Mouse (Mus musculus): Measurements from ENCODE around the gene Exoc6b. TPM values are rescaled to one million over a fixed set of nuclear protein-coding genes. Genes with fewer than 3 reads are reported as not detected.

Exoc6b gene
- polyA plus RNA-seq, 1 experiment from 2014 or later: 18.8 TPM

DNA sequence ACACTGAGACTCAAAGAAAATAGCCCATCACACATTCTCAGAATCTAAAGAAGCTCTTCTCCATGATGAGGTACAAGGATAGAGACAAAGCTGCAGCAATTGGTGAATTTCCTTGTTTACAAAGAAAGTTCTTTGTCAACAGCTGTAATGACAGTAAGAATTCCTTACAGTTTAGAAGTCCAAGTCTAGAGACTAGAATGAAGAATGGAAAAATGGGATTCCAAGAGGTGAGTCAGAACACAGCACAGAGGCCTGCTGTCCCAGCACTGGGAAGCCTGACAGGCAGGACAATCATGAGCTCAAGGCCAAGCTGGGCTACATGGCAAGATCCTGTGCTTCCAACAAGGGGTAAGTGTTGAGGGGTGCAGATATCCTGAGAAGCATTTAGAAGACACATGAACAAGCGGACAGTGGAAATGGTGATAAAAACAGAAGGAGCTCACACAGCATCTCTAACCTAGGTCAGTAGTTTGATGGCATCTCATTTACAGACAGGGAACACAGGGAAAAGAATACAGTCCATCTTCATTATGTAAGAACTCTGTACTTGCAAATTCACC lies 205.4 kb downstream of the Exoc6b start:
- H3K4me2 ChIP-seq (ENCODE audit: low read depth, low read length): no peak overlapping the region
- no peaks in the 10 kb centered on the region for H3K36me3 ChIP-seq (ENCODE audit: control insufficient read depth, insufficient read depth, low read length)

DNA sequence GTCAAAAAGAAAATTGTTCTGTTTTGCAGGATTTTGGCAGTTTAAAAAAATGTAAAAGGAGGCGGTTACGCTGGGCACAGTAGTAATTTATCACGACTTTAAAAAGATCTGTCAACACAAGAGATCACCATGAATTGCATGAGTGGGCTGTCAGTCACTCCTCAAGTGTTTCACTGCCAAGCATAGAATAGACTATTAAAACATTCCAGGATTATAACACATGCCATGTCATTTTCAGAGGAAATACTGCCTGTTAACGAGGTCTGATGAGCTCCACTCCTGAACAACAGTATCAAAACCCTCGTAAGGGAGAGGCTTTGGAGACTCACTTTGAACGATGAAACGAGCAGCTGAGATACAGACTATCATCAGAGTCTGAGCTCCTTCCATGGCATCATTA lies 223.6 kb downstream of the Exoc6b start:
- WGBS: 76% methylated on average over 7 of the region's 7 CpGs
- H3K4me1 ChIP-seq (ENCODE audit: control insufficient read depth, insufficient read depth, low read length): no peaks in the 10 kb centered on the region
- ATAC-seq: no peak
- H3K4me3 ChIP-seq (ENCODE audit: low read length): no peak overlapping the region
- H3K36me3 ChIP-seq (ENCODE audit: control insufficient read depth, insufficient read depth, low read length): no peaks in the 10 kb centered on the region
- no peaks in the 10 kb centered on the region for H3K27me3 ChIP-seq (replicated peaks; ENCODE audit: control insufficient read depth, insufficient read depth, low read length)
- H3K9ac ChIP-seq (ENCODE audit: low read depth, low read length): no peak overlapping the region
- no peak overlapping the region for H3K4me2 ChIP-seq (ENCODE audit: low read depth, low read length)
- H3K9me3 ChIP-seq (ENCODE audit: control insufficient read depth, low read length): no peaks in the 10 kb centered on the region
- no peak overlapping the region for H3K27ac ChIP-seq (ENCODE audit: low read length)

More for the DNA sequence above, 205.4 kb downstream of the Exoc6b start:
- H3K4me3 ChIP-seq (ENCODE audit: low read length): no peak overlapping the region
- H3K9ac ChIP-seq (ENCODE audit: low read depth, low read length): no peak overlapping the region
- ATAC-seq: no peak
- H3K4me1 ChIP-seq (ENCODE audit: control insufficient read depth, insufficient read depth, low read length): peaks cover 2% of the 10 kb centered on the region; the same call in 1 of the 2 replicates
- 100% methylated on average over 1 of the region's 1 CpGs for WGBS
- H3K9me3 ChIP-seq (ENCODE audit: control insufficient read depth, low read length): no peaks in the 10 kb centered on the region
- no peak overlapping the region for H3K27ac ChIP-seq (ENCODE audit: low read length)
- H3K27me3 ChIP-seq (replicated peaks; ENCODE audit: control insufficient read depth, insufficient read depth, low read length): no peaks in the 10 kb centered on the region

DNA sequence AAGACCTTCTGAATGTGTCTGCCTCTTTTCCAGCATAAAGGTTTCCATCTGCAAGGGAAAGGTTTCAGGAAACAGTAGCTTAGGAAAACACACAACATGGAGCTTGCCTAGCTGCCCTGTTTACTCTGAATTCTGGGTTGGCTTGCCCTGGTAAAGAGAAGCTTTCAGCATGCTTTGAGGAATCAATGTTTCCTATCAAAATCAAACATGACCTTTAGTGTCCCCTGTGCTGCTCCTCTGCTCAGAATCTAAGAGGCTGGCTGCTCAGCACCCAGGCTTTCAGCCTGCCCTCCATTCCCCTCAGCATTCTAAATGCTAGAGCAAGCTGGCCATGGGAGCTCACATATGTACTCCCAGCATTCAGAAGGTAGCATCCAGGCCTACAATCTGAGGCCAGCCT lies 228.2 kb downstream of the Exoc6b start:
- H3K27me3 ChIP-seq (replicated peaks; ENCODE audit: control insufficient read depth, insufficient read depth, low read length): no peaks in the 10 kb centered on the region
- no peak overlapping the region for H3K27ac ChIP-seq (ENCODE audit: low read length)
- H3K4me2 ChIP-seq (ENCODE audit: low read depth, low read length): no peak overlapping the region
- H3K4me3 ChIP-seq (ENCODE audit: low read length): no peak overlapping the region
- no peaks in the 10 kb centered on the region for H3K9me3 ChIP-seq (ENCODE audit: control insufficient read depth, low read length)
- no peak for ATAC-seq
- H3K9ac ChIP-seq (ENCODE audit: low read depth, low read length): no peak overlapping the region
- H3K36me3 ChIP-seq (ENCODE audit: control insufficient read depth, insufficient read depth, low read length): no peaks in the 10 kb centered on the region
- no peaks in the 10 kb centered on the region for H3K4me1 ChIP-seq (ENCODE audit: control insufficient read depth, insufficient read depth, low read length)

DNA sequence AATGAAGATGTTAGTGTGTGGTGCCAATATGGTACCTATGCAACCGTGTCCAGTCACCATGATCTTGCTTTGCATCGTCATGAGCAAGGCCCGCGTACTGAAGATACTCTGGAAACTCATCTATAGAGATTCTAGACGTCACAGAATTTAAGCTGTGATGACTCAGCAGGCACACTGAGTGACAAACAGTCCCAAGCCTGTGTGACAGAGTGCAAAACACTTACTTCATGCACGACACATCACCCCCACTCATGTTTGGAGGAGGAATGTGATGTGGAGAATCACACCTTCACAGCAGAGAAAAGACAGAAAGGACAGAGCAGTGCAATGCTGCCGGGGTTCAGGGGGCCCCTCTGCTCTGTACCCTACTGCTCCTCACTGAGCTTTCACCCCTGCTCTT lies 261.8 kb downstream of the Exoc6b start:
- no peaks in the 10 kb centered on the region for H3K27me3 ChIP-seq (replicated peaks; ENCODE audit: control insufficient read depth, insufficient read depth, low read length)
- H3K4me1 ChIP-seq (ENCODE audit: control insufficient read depth, insufficient read depth, low read length): no peaks in the 10 kb centered on the region
- WGBS: 87% methylated on average over 7 of the region's 7 CpGs
- no peak for ATAC-seq
- no peak overlapping the region for H3K4me2 ChIP-seq (ENCODE audit: low read depth, low read length)
- no peaks in the 10 kb centered on the region for H3K9me3 ChIP-seq (ENCODE audit: control insufficient read depth, low read length)
- H3K4me3 ChIP-seq (ENCODE audit: low read length): no peak overlapping the region
- no peak overlapping the region for H3K9ac ChIP-seq (ENCODE audit: low read depth, low read length)
- no peak overlapping the region for H3K27ac ChIP-seq (ENCODE audit: low read length)
- no peaks in the 10 kb centered on the region for H3K36me3 ChIP-seq (ENCODE audit: control insufficient read depth, insufficient read depth, low read length)

DNA sequence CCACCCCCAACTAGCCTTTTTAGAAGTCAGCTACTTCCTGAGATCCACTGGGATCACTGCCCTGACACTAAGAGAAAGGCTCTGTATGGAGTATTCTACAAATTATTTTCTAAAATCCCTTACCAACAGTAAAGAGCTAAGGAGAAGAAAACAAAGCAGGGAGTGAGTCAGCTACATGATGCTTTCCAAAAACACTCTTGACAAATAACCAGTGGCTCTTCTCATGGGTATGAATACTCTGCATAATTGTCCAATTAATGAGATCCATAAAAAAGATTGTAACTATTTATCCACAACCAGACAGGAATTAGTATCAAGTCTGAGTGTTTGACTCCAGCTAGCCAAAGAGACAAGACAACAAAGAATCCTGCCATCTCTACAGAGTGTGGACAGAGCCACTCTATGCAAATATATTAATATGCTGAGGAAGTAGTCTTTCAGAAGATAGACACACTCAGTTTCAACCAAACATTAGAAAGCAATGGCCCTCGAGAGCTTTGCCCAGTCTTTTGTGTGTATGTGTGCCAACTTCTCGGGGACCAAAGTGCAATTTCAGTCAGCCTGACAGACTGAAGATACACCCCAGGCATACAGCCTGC lies 263.1 kb downstream of the Exoc6b start:
- 57% methylated on average over 2 of the region's 2 CpGs for WGBS

DNA sequence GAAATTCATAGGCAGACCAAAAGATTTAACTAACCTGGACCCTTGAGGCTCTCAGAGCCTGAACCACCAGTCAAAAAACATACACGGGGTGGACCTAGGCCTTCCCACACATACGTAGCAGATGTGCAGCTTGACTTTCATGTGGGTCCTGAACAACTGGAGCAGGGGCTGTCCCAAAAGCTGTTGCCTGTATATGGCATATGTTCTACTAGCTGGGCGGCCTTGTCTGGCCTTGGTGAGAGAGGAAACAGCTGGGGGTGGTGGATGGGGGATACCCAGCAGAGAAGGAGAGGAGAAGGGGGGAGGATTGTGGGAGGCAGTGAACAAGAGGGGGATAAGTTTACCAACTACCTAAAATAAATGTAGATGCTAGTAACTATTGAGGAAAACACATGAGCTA lies 270.6 kb downstream of the Exoc6b start:
- Histone ChIP-seq H3K27me3 (replicated peaks; ENCODE audit: control insufficient read depth, insufficient read depth, low read length) (no peaks in the 10 kb centered on the region), H3K27ac (ENCODE audit: low read length) (no peak overlapping the region), H3K4me3 (ENCODE audit: low read length) (no peak overlapping the region), H3K9me3 (ENCODE audit: control insufficient read depth, low read length) (no peaks in the 10 kb centered on the region), H3K4me2 (ENCODE audit: low read depth, low read length) (no peak overlapping the region), H3K9ac (ENCODE audit: low read depth, low read length) (no peak overlapping the region), H3K36me3 (ENCODE audit: control insufficient read depth, insufficient read depth, low read length) (no peaks in the 10 kb centered on the region), H3K4me1 (ENCODE audit: control insufficient read depth, insufficient read depth, low read length) (peaks cover 6% of the 10 kb centered on the region)
- no peak for ATAC-seq
- 82% methylated on average over 3 of the region's 3 CpGs for WGBS

More for the DNA sequence above, 263.1 kb downstream of the Exoc6b start:
- no peaks in the 10 kb centered on the region for H3K36me3 ChIP-seq (ENCODE audit: control insufficient read depth, insufficient read depth, low read length)
- no peaks in the 10 kb centered on the region for H3K4me1 ChIP-seq (ENCODE audit: control insufficient read depth, insufficient read depth, low read length)
- ATAC-seq: no peak
- no peak overlapping the region for H3K27ac ChIP-seq (ENCODE audit: low read length)
- H3K9me3 ChIP-seq (ENCODE audit: control insufficient read depth, low read length): no peaks in the 10 kb centered on the region
- H3K4me3 ChIP-seq (ENCODE audit: low read length): no peak overlapping the region
- no peak overlapping the region for H3K4me2 ChIP-seq (ENCODE audit: low read depth, low read length)
- no peak overlapping the region for H3K9ac ChIP-seq (ENCODE audit: low read depth, low read length)
- no peaks in the 10 kb centered on the region for H3K27me3 ChIP-seq (replicated peaks; ENCODE audit: control insufficient read depth, insufficient read depth, low read length)

DNA sequence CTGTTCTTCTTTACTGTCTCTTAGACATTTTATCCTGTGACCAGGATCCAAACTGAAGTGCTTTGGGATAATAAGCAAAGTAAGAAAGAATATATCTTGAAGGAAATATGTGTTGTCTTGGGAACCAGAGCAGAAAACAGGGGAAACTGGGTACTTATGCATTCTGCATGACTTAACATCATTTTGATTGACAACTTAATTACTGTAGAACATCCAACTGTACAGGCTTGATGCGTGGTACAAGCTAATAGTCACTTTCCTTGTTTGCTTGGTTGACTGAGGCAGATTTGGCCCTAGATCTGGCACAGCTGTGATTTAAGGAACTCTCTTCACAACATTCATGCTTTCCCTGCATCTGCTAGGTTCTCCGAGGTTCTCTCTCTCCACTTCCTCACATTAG lies 285.3 kb downstream of the Exoc6b start:
- H3K4me2 ChIP-seq (ENCODE audit: low read depth, low read length): no peak overlapping the region
- no peaks in the 10 kb centered on the region for H3K36me3 ChIP-seq (ENCODE audit: control insufficient read depth, insufficient read depth, low read length)
- H3K27ac ChIP-seq (ENCODE audit: low read length): no peak overlapping the region
- 72% methylated on average over 2 of the region's 2 CpGs for WGBS
- no peak for ATAC-seq
- no peaks in the 10 kb centered on the region for H3K9me3 ChIP-seq (ENCODE audit: control insufficient read depth, low read length)
- no peaks in the 10 kb centered on the region for H3K27me3 ChIP-seq (replicated peaks; ENCODE audit: control insufficient read depth, insufficient read depth, low read length)
- H3K4me1 ChIP-seq (ENCODE audit: control insufficient read depth, insufficient read depth, low read length): no peaks in the 10 kb centered on the region
- H3K9ac ChIP-seq (ENCODE audit: low read depth, low read length): no peak overlapping the region
- no peak overlapping the region for H3K4me3 ChIP-seq (ENCODE audit: low read length)

DNA sequence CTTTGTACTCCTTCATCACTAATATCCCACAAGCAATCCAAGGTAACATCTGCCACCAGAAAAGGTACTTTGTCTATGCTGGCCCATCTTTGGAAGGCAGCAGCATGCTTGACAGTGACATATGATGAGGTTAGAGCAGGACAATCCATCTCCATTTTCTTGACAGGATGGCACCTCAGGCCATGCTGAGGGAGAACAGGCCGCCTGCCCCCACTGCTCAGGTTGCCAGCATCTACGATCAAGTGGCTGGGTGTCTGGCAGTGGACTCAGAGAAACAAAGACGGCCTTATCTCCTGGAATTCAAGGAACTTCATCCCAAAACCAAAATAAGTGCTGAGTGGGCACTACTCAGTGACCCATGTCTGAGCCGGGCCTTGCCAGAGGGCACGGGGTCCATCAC lies 289.3 kb downstream of the Exoc6b start:
- Histone ChIP-seq H3K4me3 (ENCODE audit: low read length) (no peak overlapping the region), H3K4me2 (ENCODE audit: low read depth, low read length) (no peak overlapping the region), H3K9ac (ENCODE audit: low read depth, low read length) (no peak overlapping the region), H3K27me3 (replicated peaks; ENCODE audit: control insufficient read depth, insufficient read depth, low read length) (no peaks in the 10 kb centered on the region), H3K27ac (ENCODE audit: low read length) (no peak overlapping the region), H3K9me3 (ENCODE audit: control insufficient read depth, low read length) (no peaks in the 10 kb centered on the region), H3K36me3 (ENCODE audit: control insufficient read depth, insufficient read depth, low read length) (no peaks in the 10 kb centered on the region), H3K4me1 (ENCODE audit: control insufficient read depth, insufficient read depth, low read length) (no peaks in the 10 kb centered on the region)
- ATAC-seq: no peak
- WGBS: 48% methylated on average over 5 of the region's 5 CpGs

DNA sequence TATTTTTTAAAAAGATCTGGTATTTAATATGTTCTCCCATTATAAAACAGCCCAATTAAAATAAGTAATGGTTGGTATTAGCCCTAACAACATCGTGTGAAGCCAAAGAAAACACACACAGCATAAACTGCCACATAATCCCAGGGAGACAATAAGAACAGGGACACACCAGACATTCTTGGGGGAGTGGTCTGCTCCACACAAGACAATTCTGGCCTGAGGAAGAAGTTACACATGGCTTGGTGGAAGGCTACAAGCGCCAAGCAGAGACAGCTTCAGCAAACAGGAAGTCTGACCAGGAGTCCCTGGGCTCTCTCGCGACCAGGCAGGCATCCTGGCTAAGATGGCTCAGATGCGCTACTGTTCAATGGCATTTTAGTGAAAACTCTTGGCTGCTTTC lies 290.3 kb downstream of the Exoc6b start:
- no peak for ATAC-seq

DNA sequence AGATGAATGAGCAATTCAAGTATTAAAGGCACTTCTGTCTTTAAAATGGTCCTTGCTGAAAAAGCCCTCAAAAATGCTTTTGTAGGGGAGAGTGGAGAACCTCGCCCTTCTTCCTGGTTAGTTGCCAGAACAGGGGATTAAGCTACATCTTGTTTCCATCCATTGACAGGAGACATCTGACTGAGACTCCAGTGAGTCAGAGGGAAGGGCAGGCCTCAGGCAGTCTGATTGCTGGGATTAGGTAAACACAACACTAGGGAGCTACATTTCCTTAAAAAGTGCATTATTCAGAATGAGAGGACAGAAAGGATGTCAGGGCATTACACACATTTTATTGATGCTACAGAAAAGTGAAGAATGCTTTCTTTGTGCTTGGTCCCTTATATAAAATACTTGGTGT lies 293.4 kb downstream of the Exoc6b start:
- ATAC-seq: no peak
- H3K9me3 ChIP-seq (ENCODE audit: control insufficient read depth, low read length): no peaks in the 10 kb centered on the region

More for the DNA sequence above, 290.3 kb downstream of the Exoc6b start:
- Histone ChIP-seq H3K4me2 (ENCODE audit: low read depth, low read length) (no peak overlapping the region), H3K27ac (ENCODE audit: low read length) (no peak overlapping the region), H3K36me3 (ENCODE audit: control insufficient read depth, insufficient read depth, low read length) (no peaks in the 10 kb centered on the region), H3K4me3 (ENCODE audit: low read length) (no peak overlapping the region), H3K9ac (ENCODE audit: low read depth, low read length) (no peak overlapping the region), H3K9me3 (ENCODE audit: control insufficient read depth, low read length) (no peaks in the 10 kb centered on the region), H3K27me3 (replicated peaks; ENCODE audit: control insufficient read depth, insufficient read depth, low read length) (no peaks in the 10 kb centered on the region), H3K4me1 (ENCODE audit: control insufficient read depth, insufficient read depth, low read length) (no peaks in the 10 kb centered on the region)
- WGBS: 62% methylated on average over 5 of the region's 5 CpGs

More for the DNA sequence above, 293.4 kb downstream of the Exoc6b start:
- Histone ChIP-seq H3K27ac (ENCODE audit: low read length) (no peak overlapping the region), H3K4me3 (ENCODE audit: low read length) (no peak overlapping the region), H3K27me3 (replicated peaks; ENCODE audit: control insufficient read depth, insufficient read depth, low read length) (no peaks in the 10 kb centered on the region), H3K36me3 (ENCODE audit: control insufficient read depth, insufficient read depth, low read length) (no peaks in the 10 kb centered on the region), H3K4me1 (ENCODE audit: control insufficient read depth, insufficient read depth, low read length) (no peaks in the 10 kb centered on the region), H3K4me2 (ENCODE audit: low read depth, low read length) (no peak overlapping the region), H3K9ac (ENCODE audit: low read depth, low read length) (no peak overlapping the region)
- WGBS: 37% methylated on average over 1 of the region's 1 CpGs
